Mouse (Mus musculus) hindbrain, embryonic 11.5 days (tissue): Measurements from ENCODE around the gene Spry1. TPM values are rescaled to one million over a fixed set of nuclear protein-coding genes. Genes with fewer than 3 reads are reported as not detected.
A peak's percentile ranks its signal among the peaks of the same experiment; 100 is the strongest.

Experiments used
- ATAC-seq: fragments of 200-750 bp; cut with Nextera tagmentation; 2 replicates; pipeline ENCODE4 v1.8.0; 2017; ENCODE audit warnings: mild to moderate bottlenecking, moderate TSS enrichment, moderate library complexity; ENCODE audit not compliant: low FRiP score
- DNase-seq: peaks from one replicate; pipeline ENCODE4 v3.0.0-alpha.2; 2015; ENCODE audit warnings: low spot score
- H3K27ac ChIP-seq: fragments of 300-500 bp; sonication (generic); 2 replicates; pipeline ENCODE4 v1.5.1; 2014; ENCODE audit warnings: mild to moderate bottlenecking, low read depth, low read length
- H3K27me3 ChIP-seq: fragments of 300-500 bp; sonication (generic); 2 replicates; pipeline ENCODE4 v1.6.1; 2014; ENCODE audit warnings: mild to moderate bottlenecking, low read length, moderate library complexity, mixed read lengths; ENCODE audit not compliant: control insufficient read depth, insufficient read depth
- H3K36me3 ChIP-seq: fragments of 300-500 bp; sonication (generic); 2 replicates; pipeline ENCODE4 v1.6.1; 2014; ENCODE audit warnings: mild to moderate bottlenecking, low read length, moderate library complexity, mixed read lengths; ENCODE audit not compliant: control insufficient read depth, insufficient read depth
- H3K4me1 ChIP-seq: fragments of 300-500 bp; sonication (generic); replicated peaks from 2 replicates; pipeline ENCODE4 v1.6.1; 2014; ENCODE audit warnings: low read length, mixed read lengths; ENCODE audit not compliant: control insufficient read depth, insufficient read depth
- H3K4me2 ChIP-seq: fragments of 300-500 bp; sonication (generic); replicated peaks from 2 replicates; pipeline ENCODE4 v1.6.1; 2014; ENCODE audit warnings: mild to moderate bottlenecking, low read depth, low read length
- H3K4me3 ChIP-seq: fragments of 300-500 bp; sonication (generic); 2 replicates; pipeline ENCODE4 v1.5.1; 2014; ENCODE audit warnings: low read depth, low read length
- H3K9ac ChIP-seq: fragments of 300-500 bp; sonication (generic); 2 replicates; pipeline ENCODE4 v1.6.1; 2014; ENCODE audit warnings: low read depth, low read length
- H3K9me3 ChIP-seq: fragments of 300-500 bp; sonication (generic); 2 replicates; pipeline ENCODE4 v1.6.1; 2016; ENCODE audit warnings: low read length; ENCODE audit not compliant: control insufficient read depth
- WGBS: fragments of 180-500 bp; shearing (Covaris S2); extraction: QIAGEN DNeasy Blood & Tissue Kit; methylation state at CpG from one replicate; pipeline ENCODE4 v1.1.7; 2014; 5-methylcytosine and 5-hydroxymethylcytosine counted together
- polyA plus RNA-seq: library from polyadenylated mRNA; unstranded; fragments of >200 nt; fragmentation: Nextera tagmentation; extraction: Ambion mirVana; gene quantifications from 2 replicates; pipeline ENCODE4 v1.2.1, GENCODE M21; 2014

The Spry1 gene
- polyA plus RNA-seq, 1 experiment from 2014 or later = 5.8 TPM

DNA sequence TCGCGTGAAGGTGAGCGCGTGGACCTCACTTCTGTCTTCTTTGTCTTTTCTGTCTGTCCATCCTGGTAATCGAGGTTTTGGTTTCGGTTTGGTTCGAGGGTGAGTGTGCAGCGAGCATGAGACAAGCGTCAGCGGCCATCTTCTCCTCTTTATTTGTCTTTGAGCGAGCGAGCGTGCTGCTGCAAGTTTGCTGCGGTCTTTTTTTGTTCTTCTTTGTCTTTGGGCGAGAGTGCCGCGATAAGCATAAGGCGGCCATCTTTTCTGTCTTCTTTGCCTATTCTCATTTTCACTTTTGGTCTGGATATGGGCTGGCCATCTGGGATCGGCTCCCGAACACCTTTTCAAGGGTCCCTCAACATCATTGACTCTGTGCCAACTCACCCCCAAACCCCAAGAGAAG, 29.4 kb downstream of the Spry1 start:
- ATAC-seq (no peak), DNase-seq (no peak)
- Histone ChIP-seq H3K27me3 (peaks cover 20% of the 10 kb centered on the region), H3K9ac (no peak overlapping the region), H3K4me1 (peaks cover 10% of the 10 kb centered on the region), H3K9me3 (no peaks in the 10 kb centered on the region; the same call in none of the 2 replicates), H3K4me3 (no peak overlapping the region), H3K36me3 (no peaks in the 10 kb centered on the region), H3K4me2 (no peak overlapping the region), H3K27ac (no peak overlapping the region)
- 97% methylated on average over 20 of the region's 20 CpGs for WGBS

GRCm38 (mm10) chr3:37672266-37673040, 32.7 kb downstream of the Spry1 start:
- Histone ChIP-seq H3K27me3 (peaks cover 20% of the 10 kb centered on the region), H3K4me1 (peaks cover 10% of the 10 kb centered on the region), H3K9ac (no peak overlapping the region), H3K4me3 (no peak overlapping the region), H3K9me3 (no peaks in the 10 kb centered on the region; the same call in none of the 2 replicates), H3K27ac (no peak overlapping the region), H3K36me3 (no peaks in the 10 kb centered on the region), H3K4me2 (no peak overlapping the region)
- WGBS = 12% methylated on average over 15 of the region's 15 CpGs
- peak; percentile 67 for ATAC-seq
- peak; percentile 58 for DNase-seq

DNA sequence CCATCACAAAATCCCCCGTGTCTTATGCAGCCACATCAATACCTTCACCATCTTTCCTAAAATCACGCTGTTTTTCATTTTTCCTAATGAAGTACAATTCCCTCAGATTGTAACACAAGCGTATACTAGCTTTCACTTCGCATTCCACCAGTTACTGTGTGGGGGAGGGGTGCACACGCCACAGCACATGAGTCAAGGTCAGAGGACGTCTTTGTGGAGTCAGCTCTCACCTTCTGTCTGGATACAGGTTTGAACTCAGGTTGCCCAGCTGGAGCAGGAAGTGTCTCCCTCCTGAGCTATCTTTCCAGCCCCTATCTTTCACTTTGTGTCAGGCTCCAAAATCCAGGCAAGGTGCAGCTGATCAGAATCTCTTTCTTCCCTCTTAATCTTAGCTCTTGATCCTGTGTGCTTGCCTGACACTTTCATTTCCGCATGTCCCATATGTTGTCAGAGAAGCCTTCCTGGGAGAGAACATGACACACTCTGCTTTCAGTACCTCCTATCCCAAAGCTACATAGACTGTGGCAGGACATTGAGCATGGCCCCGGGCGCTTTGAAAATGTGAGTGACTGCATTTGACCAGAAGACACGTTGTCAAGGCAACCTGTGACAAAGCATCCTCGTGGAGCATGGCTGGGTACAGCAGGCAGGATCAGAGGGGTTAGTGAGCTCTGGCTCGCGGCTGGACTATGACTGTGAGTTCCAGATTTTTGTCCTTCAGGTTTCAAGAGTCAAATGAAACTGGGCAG, 33.9 kb downstream of the Spry1 start:
- ATAC-seq (peak; percentile 72), DNase-seq (peak; percentile 71)
- H3K9me3 ChIP-seq = no peaks in the 10 kb centered on the region; the same call in 1 of the 2 replicates
- peaks cover 10% of the 10 kb centered on the region for H3K4me1 ChIP-seq
- H3K36me3 ChIP-seq = no peaks in the 10 kb centered on the region
- H3K27me3 ChIP-seq = peaks cover 19% of the 10 kb centered on the region
- H3K4me3 ChIP-seq = no peak overlapping the region
- H3K9ac ChIP-seq = no peak overlapping the region
- 0 out of 2 replicates have a peak overlapping the region, but pooled peaks have one; percentile 12 for H3K4me2 ChIP-seq
- 45% methylated on average over 13 of the region's 13 CpGs for WGBS
- H3K27ac ChIP-seq = no peak overlapping the region

GRCm38 (mm10) chr3:37675056-37675525, 35.3 kb downstream of the Spry1 start:
- peaks cover 16% of the 10 kb centered on the region for H3K27me3 ChIP-seq
- no peaks in the 10 kb centered on the region for H3K9me3 ChIP-seq
- H3K4me2 ChIP-seq = no peak overlapping the region
- DNase-seq = no peak
- WGBS = 80% methylated on average over 11 of the region's 11 CpGs
- H3K4me3 ChIP-seq = no peak overlapping the region
- H3K27ac ChIP-seq = no peak overlapping the region
- no peaks in the 10 kb centered on the region for H3K36me3 ChIP-seq
- H3K9ac ChIP-seq = no peak overlapping the region
- ATAC-seq = no peak
- H3K4me1 ChIP-seq = peaks cover 10% of the 10 kb centered on the region

DNA sequence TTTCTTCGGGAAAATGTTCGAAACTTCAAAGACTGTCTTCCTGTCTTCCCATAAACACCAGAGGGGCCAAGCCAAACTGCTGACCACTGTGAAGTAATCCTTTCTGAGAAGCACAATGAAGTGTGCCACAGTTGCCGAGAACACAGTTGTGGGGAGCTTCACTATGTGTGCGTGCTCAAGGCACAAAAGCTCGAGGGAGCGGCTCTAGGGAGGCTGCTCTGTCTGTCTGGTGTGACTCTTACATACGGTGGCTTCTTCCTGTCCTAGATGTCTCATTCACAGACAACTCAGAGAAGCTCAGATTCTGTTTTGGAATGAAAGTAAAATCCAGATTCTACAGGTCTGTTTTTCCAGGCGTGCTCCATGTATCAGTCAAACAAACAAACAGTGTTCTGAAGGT, 36.5 kb downstream of the Spry1 start:
- Histone ChIP-seq H3K9ac (no peak overlapping the region), H3K4me3 (no peak overlapping the region), H3K36me3 (no peaks in the 10 kb centered on the region), H3K4me1 (peaks cover 10% of the 10 kb centered on the region), H3K27me3 (peaks cover 6% of the 10 kb centered on the region), H3K9me3 (no peaks in the 10 kb centered on the region), H3K27ac (no peak overlapping the region), H3K4me2 (no peak overlapping the region)
- DNase-seq = no peak
- no peak for ATAC-seq
- WGBS = 80% methylated on average over 8 of the region's 8 CpGs

DNA sequence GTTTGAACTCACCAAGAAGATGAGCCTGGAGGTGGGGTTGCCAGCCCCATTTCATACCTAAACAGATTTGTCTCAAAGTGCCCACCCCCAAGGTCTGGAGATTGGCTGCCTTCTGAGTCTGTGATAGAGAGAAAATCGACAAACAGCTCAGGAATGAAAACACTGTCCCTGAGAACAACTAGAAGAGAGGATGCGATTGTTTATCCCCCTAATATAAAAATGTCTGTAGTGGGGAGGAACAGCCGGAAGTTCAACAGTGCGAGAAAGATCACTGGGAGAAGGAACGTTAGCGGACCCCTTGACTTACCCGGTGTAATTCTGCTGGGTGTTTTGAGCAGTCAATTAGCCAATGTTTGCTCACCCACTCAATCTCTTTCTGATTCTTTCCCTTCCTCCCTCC, 46.5 kb downstream of the Spry1 start:
- H3K4me3 ChIP-seq = no peak overlapping the region
- 58% methylated on average over 7 of the region's 7 CpGs for WGBS
- no peak overlapping the region for H3K4me2 ChIP-seq
- ATAC-seq (no peak), DNase-seq (no peak)
- H3K27ac ChIP-seq = no peak overlapping the region
- H3K9ac ChIP-seq = no peak overlapping the region
- H3K36me3 ChIP-seq = no peaks in the 10 kb centered on the region
- H3K27me3 ChIP-seq = peaks cover 11% of the 10 kb centered on the region
- H3K9me3 ChIP-seq = no peaks in the 10 kb centered on the region
- H3K4me1 ChIP-seq = 0 out of 2 replicates have a peak, but pooled peaks cover 4% of the 10 kb centered on the region

- H3K4me3 ChIP-seq = no peak overlapping the region
Measured at GRCm38 (mm10) chr3:37686751-37687150, 47.0 kb downstream of the Spry1 start.

GRCm38 (mm10) chr3:37687158-37687980, 47.6 kb downstream of the Spry1 start:
- peaks cover 11% of the 10 kb centered on the region for H3K27me3 ChIP-seq
- WGBS = 30% methylated on average over 28 of the region's 28 CpGs
- ATAC-seq = no peak

More at GRCm38 (mm10) chr3:37686751-37687150, 47.0 kb downstream of the Spry1 start:
- H3K4me1 ChIP-seq = 0 out of 2 replicates have a peak, but pooled peaks cover 4% of the 10 kb centered on the region
- 23% methylated on average over 6 of the region's 6 CpGs for WGBS
- no peaks in the 10 kb centered on the region for H3K36me3 ChIP-seq
- H3K9ac ChIP-seq = 0 out of 2 replicates have a peak overlapping the region, but pooled peaks have one; percentile 19
- no peaks in the 10 kb centered on the region for H3K9me3 ChIP-seq
- no peak overlapping the region for H3K27ac ChIP-seq
- H3K27me3 ChIP-seq = peaks cover 11% of the 10 kb centered on the region
- ATAC-seq (no peak), DNase-seq (peak; percentile 20)
- peak overlapping the region; percentile 36 for H3K4me2 ChIP-seq

More at GRCm38 (mm10) chr3:37687158-37687980, 47.6 kb downstream of the Spry1 start:
- Histone ChIP-seq H3K9me3 (no peaks in the 10 kb centered on the region), H3K4me1 (0 out of 2 replicates have a peak, but pooled peaks cover 4% of the 10 kb centered on the region), H3K4me2 (peak overlapping the region; percentile 36), H3K4me3 (peak overlapping the region; percentile 12; the same call in 1 of the 2 replicates), H3K27ac (no peak overlapping the region), H3K9ac (0 out of 2 replicates have a peak overlapping the region, but pooled peaks have one; percentile 19), H3K36me3 (no peaks in the 10 kb centered on the region)
- peak; percentile 31 for DNase-seq
